Comparison of ENCODE assay signal across 11 mouse cellular contexts in genomic region chr11:116336393-116336792, GRCm38 (mm10). TPM values are rescaled to one million over a fixed set of nuclear protein-coding genes. Genes with fewer than 3 reads are reported as not detected.
DNase-seq lines count a peak whose midpoint lies in the region; ATAC-seq and TF ChIP-seq lines count a peak whose summit lies in the region.
"Had no signal": no experiment of that assay in that cellular context is flagged by ENCODE, and none has a peak within 500 bp of the region (broad histone marks: within the 10 kb centered on the region; RNA-seq: fewer than 3 reads in every experiment).

No protein-coding gene starts in this region.

- no peak for DNase-seq in layer of hippocampus, adult 2 months (ENCODE audit: low spot score in 2 of 2)
- DNase-seq in layer of hippocampus, postnatal 36 days: no peak
- no peak for DNase-seq in embryonic facial prominence, embryonic 14.5 days (ENCODE audit: low spot score)
- no peak for DNase-seq in hindbrain, embryonic 11.5 days (ENCODE audit: low spot score)
- DNase-seq in spleen, postnatal 36 days (ENCODE audit: low spot score in 2 of 2): no peak
- no peak for DNase-seq in thymus, adult 18-20 months

- peaks cover 21% of the 10 kb centered on the region for H3K27me3 ChIP-seq in embryonic facial prominence, embryonic 14.5 days (replicated peaks; ENCODE audit: control insufficient read depth, insufficient read depth, low read length)
- H3K27me3 ChIP-seq in hindbrain, embryonic 11.5 days (ENCODE audit: control insufficient read depth, insufficient read depth, low read length): peaks cover 14% of the 10 kb centered on the region
- peaks cover 20% of the 10 kb centered on the region for H3K27me3 ChIP-seq in midbrain, embryonic 13.5 days

- no peaks in the 10 kb centered on the region for H3K36me3 ChIP-seq in embryonic facial prominence, embryonic 14.5 days (ENCODE audit: control insufficient read depth, insufficient read depth, low read length)
- 0 out of 2 replicates have a peak, but pooled peaks cover 2% of the 10 kb centered on the region for H3K36me3 ChIP-seq in hindbrain, embryonic 11.5 days (ENCODE audit: control insufficient read depth, insufficient read depth, low read length)
- H3K36me3 ChIP-seq in midbrain, embryonic 13.5 days: peaks cover 23% of the 10 kb centered on the region

- no peak for TF ChIP-seq CTCF in layer of hippocampus, adult 2 months (conservative IDR thresholded peaks at IDR 0.05)

- no peak for ATAC-seq in embryonic facial prominence, embryonic 14.5 days (ENCODE audit: low read depth)
- ATAC-seq in hindbrain, embryonic 11.5 days (ENCODE audit: low FRiP score): no peak
- no peak for ATAC-seq in midbrain, embryonic 13.5 days
- no peak for ATAC-seq in activated CD4-positive, CD25-positive, alpha-beta regulatory T cell, adult 4 months

- H3K4me1 ChIP-seq in embryonic facial prominence, embryonic 14.5 days (ENCODE audit: control insufficient read depth, insufficient read depth, low read length): peaks cover 21% of the 10 kb centered on the region
- H3K4me1 ChIP-seq in hindbrain, embryonic 11.5 days (replicated peaks; ENCODE audit: control insufficient read depth, insufficient read depth, low read length): peaks cover 31% of the 10 kb centered on the region
- peaks cover 58% of the 10 kb centered on the region for H3K4me1 ChIP-seq in midbrain, embryonic 13.5 days (replicated peaks)

- H3K9me3 ChIP-seq in embryonic facial prominence, embryonic 14.5 days (ENCODE audit: control insufficient read depth, low read length): no peaks in the 10 kb centered on the region
- no peaks in the 10 kb centered on the region for H3K9me3 ChIP-seq in hindbrain, embryonic 11.5 days (ENCODE audit: control insufficient read depth, low read length)
- H3K9me3 ChIP-seq in midbrain, embryonic 13.5 days: no peaks in the 10 kb centered on the region

- peak overlapping the region; percentile 90 for H3K27ac ChIP-seq in layer of hippocampus, adult 2 months
- no peak overlapping the region for H3K27ac ChIP-seq in embryonic facial prominence, embryonic 14.5 days (replicated peaks; ENCODE audit: low read depth, low read length)
- no peak overlapping the region for H3K27ac ChIP-seq in hindbrain, embryonic 11.5 days (ENCODE audit: low read depth, low read length)
- no peak overlapping the region for H3K27ac ChIP-seq in midbrain, embryonic 13.5 days

- peak overlapping the region; percentile 99 for H3K4me2 ChIP-seq in embryonic facial prominence, embryonic 14.5 days (ENCODE audit: low read depth, low read length)
- peak overlapping the region; percentile 90 for H3K4me2 ChIP-seq in hindbrain, embryonic 11.5 days (replicated peaks; ENCODE audit: low read depth, low read length)
- H3K4me2 ChIP-seq in midbrain, embryonic 13.5 days (replicated peaks): peak overlapping the region; percentile 94

- 83% methylated on average over 4 of the region's 4 CpGs for WGBS in embryonic facial prominence, embryonic 14.5 days
- 87% methylated on average over 4 of the region's 4 CpGs for WGBS in hindbrain, embryonic 11.5 days
- 77% methylated on average over 4 of the region's 4 CpGs for WGBS in midbrain, embryonic 13.5 days

- H3K4me3 ChIP-seq in layer of hippocampus, adult 2 months: no peak overlapping the region; the same call in 1 of the 2 replicates
- no peak overlapping the region for H3K4me3 ChIP-seq in embryonic facial prominence, embryonic 14.5 days (ENCODE audit: low read depth, low read length)
- peak overlapping the region; percentile 40; the same call in 1 of the 2 replicates for H3K4me3 ChIP-seq in hindbrain, embryonic 11.5 days (ENCODE audit: low read depth, low read length)
- H3K4me3 ChIP-seq in midbrain, embryonic 13.5 days (replicated peaks): no peak overlapping the region

- no peak overlapping the region; the same call in 1 of the 2 replicates for H3K9ac ChIP-seq in embryonic facial prominence, embryonic 14.5 days (ENCODE audit: low read depth, low read length)
- H3K9ac ChIP-seq in hindbrain, embryonic 11.5 days (ENCODE audit: low read depth, low read length): peak overlapping the region; percentile 59; the same call in 1 of the 2 replicates
- H3K9ac ChIP-seq in midbrain, embryonic 13.5 days (replicated peaks): no peak overlapping the region

RNA-seq across cellular contexts. Expression of gene Foxj1, which starts 1.2 kb away (rescaled TPM):
- total RNA-seq in layer of hippocampus, adult 2 months (2021): 1 to 10 TPM; 4.3 to 5.9 TPM
- total RNA-seq in layer of hippocampus, postnatal 36 days (2021): 1 to 10 TPM; 4.3 to 5.8 TPM
- 7.1 and 13.7 TPM in 2 replicates for polyA plus RNA-seq in embryonic facial prominence, embryonic 14.5 days (2014; fragmentation: Nextera tagmentation; extraction: Ambion mirVana)
- polyA plus RNA-seq in hindbrain, embryonic 11.5 days (2014; fragmentation: Nextera tagmentation; extraction: Ambion mirVana): 10.0 and 10.1 TPM in 2 replicates
- polyA plus RNA-seq in midbrain, embryonic 13.5 days (2015; fragmentation: Nextera tagmentation; extraction: Ambion mirVana): 6.2 and 12.4 TPM in 2 replicates
- not detected for polyA plus RNA-seq in activated CD4-positive, CD25-positive, alpha-beta regulatory T cell, adult 4 months (2017; shearing (Covaris generic))
- total RNA-seq: neutrophil, adult 5-6 weeks had no signal

RNA-seq across cellular contexts. Expression of gene Exoc7, which starts 29.4 kb away (rescaled TPM):
- total RNA-seq in layer of hippocampus, adult 2 months (2021): 10 to 100 TPM; 83.2 to 94.8 TPM
- 10 to 100 TPM; 77.1 to 80.9 TPM for total RNA-seq in layer of hippocampus, postnatal 36 days (2021)
- 60.5 and 71.2 TPM in 2 replicates for polyA plus RNA-seq in embryonic facial prominence, embryonic 14.5 days (2014; fragmentation: Nextera tagmentation; extraction: Ambion mirVana)
- 66.2 and 68.3 TPM in 2 replicates for polyA plus RNA-seq in hindbrain, embryonic 11.5 days (2014; fragmentation: Nextera tagmentation; extraction: Ambion mirVana)
- polyA plus RNA-seq in midbrain, embryonic 13.5 days (2015; fragmentation: Nextera tagmentation; extraction: Ambion mirVana): 92.0 and 104 TPM in 2 replicates
- polyA plus RNA-seq in activated CD4-positive, CD25-positive, alpha-beta regulatory T cell, adult 4 months (2017; shearing (Covaris generic)): 10 to 100 TPM; 49.2 to 80.4 TPM

RNA-seq across cellular contexts. Expression of gene Galr2, which starts 55.7 kb away (rescaled TPM):
- not detected for total RNA-seq in layer of hippocampus, adult 2 months (2021)
- total RNA-seq in layer of hippocampus, postnatal 36 days (2021): not detected
- polyA plus RNA-seq in embryonic facial prominence, embryonic 14.5 days (2014; fragmentation: Nextera tagmentation; extraction: Ambion mirVana): 0.29 and 0.60 TPM in 2 replicates
- polyA plus RNA-seq in hindbrain, embryonic 11.5 days (2014; fragmentation: Nextera tagmentation; extraction: Ambion mirVana): 0.42 and 0.54 TPM in 2 replicates
- 0.22 and 0.26 TPM in 2 replicates for polyA plus RNA-seq in midbrain, embryonic 13.5 days (2015; fragmentation: Nextera tagmentation; extraction: Ambion mirVana)
- polyA plus RNA-seq in activated CD4-positive, CD25-positive, alpha-beta regulatory T cell, adult 4 months (2017; shearing (Covaris generic)): not detected
- total RNA-seq: heart, adult 8-10 months; neutrophil, adult 5-6 weeks had no signal
- polyA plus RNA-seq: lung, postnatal 0 days had no signal
